Mouse (Mus musculus): Measurements from ENCODE around the gene Cabp1.

Gene Cabp1

GRCm38 (mm10) chr5:115127421-115128179, 66.6 kb downstream of the Cabp1 start:
- DNase-seq (ENCODE audit: low read depth, low spot score): no peak

- DNase-seq (ENCODE audit: low read depth, low spot score): no peak
Observed at GRCm38 (mm10) chr5:115126578-115127312, 67.4 kb downstream of the Cabp1 start.

GRCm38 (mm10) chr5:115125211-115125871, 68.8 kb downstream of the Cabp1 start:
- peak; percentile 81 for DNase-seq (ENCODE audit: low read depth, low spot score)

- DNase-seq (ENCODE audit: low read depth, low spot score): no peak
Observed at GRCm38 (mm10) chr5:115124690-115125089, 69.5 kb downstream of the Cabp1 start.

- DNase-seq (ENCODE audit: low read depth, low spot score): no peak
Observed at GRCm38 (mm10) chr5:115120978-115121377, 73.2 kb downstream of the Cabp1 start.

- DNase-seq (ENCODE audit: low read depth, low spot score): peak; percentile 84
Observed at GRCm38 (mm10) chr5:115118961-115119570, 75.1 kb downstream of the Cabp1 start, which contains the start of gene Acads. TSS of gene Acads (minus strand) at chr5:115119346.
